Mouse (Mus musculus) midbrain, postnatal 0 days (tissue): ENCODE data around the gene Gnao1. TPM values are rescaled to one million over a fixed set of nuclear protein-coding genes. Genes with fewer than 3 reads are reported as not detected.

Experiments used
- ATAC-seq: fragments of 200-750 bp; cut with Nextera tagmentation; 2 replicates; pipeline ENCODE4 v1.8.0; 2017; ENCODE audit warnings: moderate number of reproducible peaks, mild to moderate bottlenecking, moderate TSS enrichment, moderate library complexity; ENCODE audit not compliant: low FRiP score
- DNase-seq: peaks from one replicate; pipeline ENCODE4 v3.0.0-alpha.2; 2015; ENCODE audit warnings: low spot score
- H3K27ac ChIP-seq: fragments of 300-500 bp; sonication (generic); 2 replicates; pipeline ENCODE4 v1.5.1; 2014; ENCODE audit warnings: low read depth, mild to moderate bottlenecking, low read length, mixed read lengths
- H3K27me3 ChIP-seq: fragments of 300-500 bp; sonication (generic); 2 replicates; pipeline ENCODE4 v1.6.1; 2014; ENCODE audit warnings: low read length, control low read depth, mixed read lengths; ENCODE audit not compliant: insufficient read depth
- H3K36me3 ChIP-seq: fragments of 300-500 bp; sonication (generic); 2 replicates; pipeline ENCODE4 v1.6.1; 2014; ENCODE audit warnings: low read length, control low read depth, mixed read lengths; ENCODE audit not compliant: insufficient read depth
- H3K4me1 ChIP-seq: fragments of 300-500 bp; sonication (generic); 2 replicates; pipeline ENCODE4 v1.6.1; 2014; ENCODE audit warnings: mild to moderate bottlenecking, control low read depth, antibody characterized with exemption, low read length, mixed read lengths; ENCODE audit not compliant: insufficient read depth
- H3K4me2 ChIP-seq: fragments of 300-500 bp; sonication (generic); 2 replicates; pipeline ENCODE4 v1.6.1; 2014; ENCODE audit warnings: low read depth, mild to moderate bottlenecking, low read length, mixed read lengths; ENCODE audit not compliant: poor library complexity, severe bottlenecking
- H3K4me3 ChIP-seq: fragments of 300-500 bp; sonication (generic); 2 replicates; pipeline ENCODE4 v1.5.1; 2014; ENCODE audit warnings: low read depth, mild to moderate bottlenecking, low read length, moderate library complexity
- H3K9ac ChIP-seq: fragments of 300-500 bp; sonication (generic); replicated peaks from 2 replicates; pipeline ENCODE4 v1.6.1; 2014; ENCODE audit warnings: mild to moderate bottlenecking, low read length, moderate library complexity, mixed read lengths; ENCODE audit not compliant: poor library complexity, severe bottlenecking
- H3K9me3 ChIP-seq: fragments of 300-500 bp; sonication (generic); 2 replicates; pipeline ENCODE4 v1.6.1; 2016; ENCODE audit warnings: low read length, control low read depth
- CTCF ChIP-seq: IDR thresholded peaks from 2 replicates; pipeline ENCODE4 v1.5.1; 2016; ENCODE audit warnings: antibody characterized with exemption, mild to moderate bottlenecking
- WGBS: fragments of 180-500 bp; shearing (Covaris S2); extraction: QIAGEN DNeasy Blood & Tissue Kit; methylation state at CpG from one replicate; pipeline ENCODE4 v1.1.7; 2014; 5-methylcytosine and 5-hydroxymethylcytosine counted together
- polyA plus RNA-seq: library from polyadenylated mRNA; unstranded; fragments of >200 nt; fragmentation: Nextera tagmentation; extraction: Ambion mirVana; gene quantifications from 2 replicates; pipeline ENCODE4 v1.2.1, GENCODE M21; 2015
- total RNA-seq: library from RNA; depleted of rRNA; stranded (reverse); fragments of >200 nt; gene quantifications from 2 replicates; pipeline ENCODE4 v1.2.3, GENCODE M21; 2014

Gnao1 gene
- total and polyA plus RNA-seq, 2 experiments from 2014 or later, result 312 to 375 TPM

- H3K27ac ChIP-seq, result no peak overlapping the region
- H3K36me3 ChIP-seq, result peaks cover 52% of the 10 kb centered on the region
- no peaks in the 10 kb centered on the region for H3K9me3 ChIP-seq
- WGBS, result 88% methylated on average over 4 of the region's 4 CpGs
- ATAC-seq, result no peak
- no peak for DNase-seq
- no peak overlapping the region for H3K9ac ChIP-seq
- no peaks in the 10 kb centered on the region for H3K4me1 ChIP-seq
- no peaks in the 10 kb centered on the region for H3K27me3 ChIP-seq
- no peak overlapping the region for H3K4me3 ChIP-seq
- no peak overlapping the region for H3K4me2 ChIP-seq
- TF ChIP-seq CTCF, result no peak
Observed at GRCm38 (mm10) chr8:93945781-93946180, 136.0 kb downstream of the Gnao1 start.

- Histone ChIP-seq H3K4me3 (no peak overlapping the region), H3K36me3 (peaks cover 58% of the 10 kb centered on the region), H3K4me2 (no peak overlapping the region), H3K27ac (no peak overlapping the region), H3K27me3 (no peaks in the 10 kb centered on the region), H3K9ac (no peak overlapping the region), H3K4me1 (no peaks in the 10 kb centered on the region), H3K9me3 (no peaks in the 10 kb centered on the region)
- WGBS, result 100% methylated on average over 1 of the region's 1 CpGs
- no peak for DNase-seq
- TF ChIP-seq CTCF, result no peak
- no peak for ATAC-seq
Observed at GRCm38 (mm10) chr8:93946397-93946796, 136.6 kb downstream of the Gnao1 start.

GRCm38 (mm10) chr8:93950133-93950532 lies 140.4 kb downstream of the Gnao1 start:
- H3K4me3 ChIP-seq, result no peak overlapping the region
- no peak for TF ChIP-seq CTCF
- no peak for DNase-seq
- no peak overlapping the region for H3K4me2 ChIP-seq
- H3K36me3 ChIP-seq, result peaks cover 82% of the 10 kb centered on the region
- H3K27me3 ChIP-seq, result no peaks in the 10 kb centered on the region
- H3K9me3 ChIP-seq, result no peaks in the 10 kb centered on the region
- H3K9ac ChIP-seq, result no peak overlapping the region
- 84% methylated on average over 14 of the region's 14 CpGs for WGBS
- H3K27ac ChIP-seq, result no peak overlapping the region
- no peaks in the 10 kb centered on the region for H3K4me1 ChIP-seq
- no peak for ATAC-seq

DNA sequence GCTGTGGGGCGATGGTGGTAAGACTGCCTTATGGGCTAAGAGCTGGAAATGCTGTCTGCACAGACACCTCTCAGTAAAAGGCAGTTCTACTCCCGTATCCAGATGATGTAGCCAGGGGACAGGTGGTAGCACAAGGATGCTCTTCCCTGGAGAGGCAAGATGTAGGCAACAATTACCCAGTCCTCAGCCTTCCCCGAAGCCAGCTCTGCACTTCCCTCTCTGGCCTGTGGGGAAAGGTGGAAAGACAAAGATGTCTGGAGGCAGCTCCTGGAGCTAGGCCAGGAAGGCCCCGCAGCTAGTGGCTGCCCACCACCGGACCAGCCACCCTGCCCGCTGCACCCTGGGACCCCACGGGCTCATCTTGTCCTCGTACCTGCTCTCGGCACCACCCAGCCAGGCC lies 142.7 kb downstream of the Gnao1 start:
- Histone ChIP-seq H3K9ac (no peak overlapping the region), H3K4me1 (no peaks in the 10 kb centered on the region), H3K27ac (no peak overlapping the region), H3K4me2 (no peak overlapping the region), H3K4me3 (no peak overlapping the region), H3K36me3 (peaks cover 89% of the 10 kb centered on the region), H3K27me3 (no peaks in the 10 kb centered on the region), H3K9me3 (no peaks in the 10 kb centered on the region)
- WGBS, result 87% methylated on average over 9 of the region's 9 CpGs
- DNase-seq (no peak), ATAC-seq (peak; percentile 19; the same call in 1 of the 2 replicates)
- TF ChIP-seq CTCF, result peak; percentile 8; the same call in 1 of the 2 replicates

GRCm38 (mm10) chr8:93958402-93958801 lies 148.6 kb downstream of the Gnao1 start:
- no peak for TF ChIP-seq CTCF
- peak; percentile 70 for DNase-seq
- no peak overlapping the region for H3K9ac ChIP-seq
- H3K4me2 ChIP-seq, result no peak overlapping the region
- no peaks in the 10 kb centered on the region for H3K27me3 ChIP-seq
- no peak overlapping the region for H3K4me3 ChIP-seq
- H3K9me3 ChIP-seq, result no peaks in the 10 kb centered on the region
- H3K27ac ChIP-seq, result no peak overlapping the region
- H3K4me1 ChIP-seq, result no peaks in the 10 kb centered on the region
- 79% methylated on average over 9 of the region's 9 CpGs for WGBS
- H3K36me3 ChIP-seq, result peaks cover 68% of the 10 kb centered on the region
- ATAC-seq, result no peak

DNA sequence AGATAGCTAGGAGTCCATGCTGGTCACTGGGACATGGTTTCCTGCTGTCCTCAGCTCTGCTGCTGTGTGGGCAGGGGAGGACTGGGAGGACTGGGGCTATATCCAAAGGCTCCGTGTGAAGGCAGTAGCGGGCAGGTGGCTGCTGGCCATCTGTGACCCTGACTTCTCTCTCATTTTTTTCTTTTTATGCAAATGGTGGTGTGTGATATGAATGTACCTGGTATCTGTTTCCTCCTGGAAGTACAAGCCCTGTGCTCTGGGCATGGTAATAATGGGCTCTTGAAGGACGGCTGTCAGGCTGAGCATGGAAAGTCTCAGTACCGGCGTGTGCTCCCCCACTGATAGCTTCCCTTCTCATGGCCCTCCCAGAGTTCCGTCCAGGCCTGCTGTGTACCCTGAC lies 151.1 kb downstream of the Gnao1 start:
- no peak for TF ChIP-seq CTCF
- H3K27ac ChIP-seq, result no peak overlapping the region
- H3K36me3 ChIP-seq, result peaks cover 65% of the 10 kb centered on the region
- H3K4me3 ChIP-seq, result no peak overlapping the region
- H3K4me2 ChIP-seq, result no peak overlapping the region
- H3K27me3 ChIP-seq, result no peaks in the 10 kb centered on the region
- 93% methylated on average over 6 of the region's 6 CpGs for WGBS
- no peak overlapping the region for H3K9ac ChIP-seq
- DNase-seq (no peak), ATAC-seq (no peak)
- no peaks in the 10 kb centered on the region for H3K9me3 ChIP-seq
- no peaks in the 10 kb centered on the region for H3K4me1 ChIP-seq
